Mouse (Mus musculus): ENCODE results near the gene Ccl17. TPM values are rescaled to one million over a fixed set of nuclear protein-coding genes. Genes with fewer than 3 reads are reported as not detected.

The Ccl17 gene
- total RNA-seq (2021): 1 to 10 TPM; 8.6 to 9.3 TPM

- intact Hi-C loops (cut with DNase I): loop anchor here (2.0 kb wide), 1 partner anchor 37 kb away; the partner anchor contains the start of gene Cx3cl1
- no peak for DNase-seq (ENCODE audit: low spot score in 2 of 2)
Observed at GRCm38 (mm10) chr8:94810153-94810552, at the start of gene Ccl17. TSS of gene Ccl17 (plus strand) at chr8:94810453.

GRCm38 (mm10) chr8:94767035-94767434 lies 43.2 kb upstream of the Ccl17 start:
- intact Hi-C loops (cut with DNase I): no loop called here
- DNase-seq (ENCODE audit: low spot score in 2 of 2): no peak

- intact Hi-C loops (cut with DNase I): no loop called here
- peak in 1 of 2 experiments; percentile 33 for DNase-seq (ENCODE audit: low spot score in 2 of 2)
Observed at GRCm38 (mm10) chr8:94770945-94771344, 39.3 kb upstream of the Ccl17 start.

- DNase-seq (ENCODE audit: low spot score in 2 of 2): peak; percentile 89 to 96
- intact Hi-C loops (cut with DNase I): loop anchor here (1.0 to 2.0 kb wide), 3 partner anchors 39 to 385 kb away; partner anchors contain the start of genes Ccl17 and Herpud1
Observed at GRCm38 (mm10) chr8:94771941-94772670, 38.1 kb upstream of the Ccl17 start, which contains the start of gene Cx3cl1. TSS of gene Cx3cl1 (plus strand) at chr8:94772009.

- peak in 1 of 2 experiments; percentile 82 for DNase-seq (ENCODE audit: low spot score in 2 of 2)
- intact Hi-C loops (cut with DNase I): loop anchor here (2.0 kb wide), 2 partner anchors 38 to 386 kb away; partner anchors contain the start of genes Ccl17 and Herpud1
Observed at GRCm38 (mm10) chr8:94773048-94773447, 37.2 kb upstream of the Ccl17 start.

- intact Hi-C loops (cut with DNase I): loop anchor here (2.0 kb wide), 2 partner anchors 37 to 387 kb away; partner anchors contain the start of genes Ccl17 and Herpud1
- DNase-seq (ENCODE audit: low spot score in 2 of 2): peak; percentile 74 to 96
Observed at GRCm38 (mm10) chr8:94773700-94774171, 36.5 kb upstream of the Ccl17 start.

- DNase-seq (ENCODE audit: low spot score in 2 of 2): peak in 1 of 2 experiments; percentile 53
- intact Hi-C loops (cut with DNase I): no loop called here
Observed at GRCm38 (mm10) chr8:94774601-94775000, 35.7 kb upstream of the Ccl17 start.

- intact Hi-C loops (cut with DNase I): no loop called here
- no peak for DNase-seq (ENCODE audit: low spot score in 2 of 2)
Observed at GRCm38 (mm10) chr8:94776346-94776745, 33.9 kb upstream of the Ccl17 start.

GRCm38 (mm10) chr8:94778036-94778435 lies 32.2 kb upstream of the Ccl17 start:
- intact Hi-C loops (cut with DNase I): no loop called here
- peak in 1 of 2 experiments; percentile 3 for DNase-seq (ENCODE audit: low spot score in 2 of 2)

GRCm38 (mm10) chr8:94778473-94778872 lies 31.8 kb upstream of the Ccl17 start:
- intact Hi-C loops (cut with DNase I): no loop called here

GRCm38 (mm10) chr8:94778895-94779533 lies 31.2 kb upstream of the Ccl17 start:
- intact Hi-C loops (cut with DNase I): no loop called here
- DNase-seq (ENCODE audit: low spot score in 2 of 2): peak in 1 of 2 experiments; percentile 2

More at GRCm38 (mm10) chr8:94778473-94778872, 31.8 kb upstream of the Ccl17 start:
- DNase-seq (ENCODE audit: low spot score in 2 of 2): no peak

GRCm38 (mm10) chr8:94779534-94780294 lies 30.5 kb upstream of the Ccl17 start:
- intact Hi-C loops (cut with DNase I): no loop called here
- peak in 1 of 2 experiments; percentile 4 for DNase-seq (ENCODE audit: low spot score in 2 of 2)

GRCm38 (mm10) chr8:94780491-94781154 lies 29.6 kb upstream of the Ccl17 start:
- peak in 1 of 2 experiments; percentile 2 for DNase-seq (ENCODE audit: low spot score in 2 of 2)
- intact Hi-C loops (cut with DNase I): no loop called here

- DNase-seq (ENCODE audit: low spot score in 2 of 2): peak in 1 of 2 experiments; percentile 1
- intact Hi-C loops (cut with DNase I): no loop called here
Observed at GRCm38 (mm10) chr8:94781155-94781837, 29.0 kb upstream of the Ccl17 start.

- intact Hi-C loops (cut with DNase I): no loop called here
- DNase-seq (ENCODE audit: low spot score in 2 of 2): no peak
Observed at GRCm38 (mm10) chr8:94781838-94782235, 28.4 kb upstream of the Ccl17 start.

GRCm38 (mm10) chr8:94783890-94784289 lies 26.4 kb upstream of the Ccl17 start:
- DNase-seq (ENCODE audit: low spot score in 2 of 2): no peak
- intact Hi-C loops (cut with DNase I): no loop called here

- no peak for DNase-seq (ENCODE audit: low spot score in 2 of 2)
- intact Hi-C loops (cut with DNase I): no loop called here
Observed at GRCm38 (mm10) chr8:94785247-94785985, 24.8 kb upstream of the Ccl17 start.

All from left cerebral cortex, postnatal 25 days (tissue).